Mouse (Mus musculus): ENCODE data around the gene Tmem87a.
A peak's percentile ranks its signal among the peaks of the same experiment; 100 is the strongest.

The Tmem87a gene

DNA sequence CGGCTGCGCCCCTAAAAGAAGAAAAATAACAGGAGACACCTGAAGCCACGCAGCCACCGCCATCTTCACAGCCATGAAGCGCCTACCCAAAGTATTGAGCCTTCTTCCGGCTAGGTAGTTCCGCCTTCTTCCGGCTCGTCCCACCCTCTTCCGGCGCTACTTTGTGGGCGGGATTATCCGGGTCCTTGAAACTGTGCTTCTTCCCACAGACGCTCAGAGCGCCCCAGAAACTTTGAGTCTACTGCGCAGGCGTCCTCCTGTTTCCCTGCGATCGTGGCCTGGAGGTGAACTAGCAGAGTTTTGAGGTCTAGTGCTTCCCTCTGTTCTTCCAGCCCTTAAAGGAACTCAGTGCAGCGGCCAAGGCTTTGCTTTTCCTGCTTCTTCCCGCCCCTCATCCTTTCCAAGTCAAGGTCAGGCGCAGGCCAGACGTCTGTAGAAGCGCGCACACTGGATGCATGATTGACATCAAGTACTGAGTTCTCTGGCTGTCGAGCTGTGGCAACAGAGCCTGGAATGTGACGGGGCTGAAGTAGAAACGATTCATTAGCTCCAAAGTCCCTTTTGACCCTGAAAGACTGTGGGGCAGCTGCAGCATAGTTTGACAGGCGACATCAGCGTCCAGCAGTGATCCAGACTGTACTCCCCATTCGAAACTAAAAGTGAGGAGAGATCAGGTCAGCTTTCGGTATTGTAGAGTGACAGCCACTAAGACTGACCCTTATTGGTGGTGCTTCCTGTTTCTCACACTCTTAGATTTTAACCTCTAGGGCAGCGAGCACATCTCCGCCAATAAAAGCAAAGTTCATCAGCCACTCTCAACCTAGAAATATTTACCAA is at the start of gene Tmem87a:
Gene Tmem87a (minus strand): TSS at position 128 of the 837 bp plus-strand sequence.
- peak; percentile 90 for DNase-seq

DNA sequence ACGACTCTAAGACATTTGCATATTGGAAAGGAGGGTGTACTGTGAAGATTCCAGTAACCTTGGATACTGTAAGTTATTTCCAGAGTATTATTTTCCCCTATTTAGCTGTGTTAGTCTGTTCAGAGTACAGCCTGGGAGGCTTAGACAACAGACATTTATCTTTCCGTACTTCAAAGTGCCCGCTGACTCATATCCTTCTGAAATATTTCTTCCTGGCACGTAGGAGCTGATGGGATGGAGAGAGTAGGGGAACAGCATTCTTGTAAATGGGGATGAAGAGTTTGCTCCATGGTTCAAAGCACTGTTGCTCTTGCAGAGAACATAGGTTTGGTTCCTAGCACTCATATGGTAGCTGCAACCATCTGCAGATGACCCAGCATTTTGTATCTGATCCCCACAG is 48.7 kb upstream of the Tmem87a start:
- DNase-seq = no peak

DNA sequence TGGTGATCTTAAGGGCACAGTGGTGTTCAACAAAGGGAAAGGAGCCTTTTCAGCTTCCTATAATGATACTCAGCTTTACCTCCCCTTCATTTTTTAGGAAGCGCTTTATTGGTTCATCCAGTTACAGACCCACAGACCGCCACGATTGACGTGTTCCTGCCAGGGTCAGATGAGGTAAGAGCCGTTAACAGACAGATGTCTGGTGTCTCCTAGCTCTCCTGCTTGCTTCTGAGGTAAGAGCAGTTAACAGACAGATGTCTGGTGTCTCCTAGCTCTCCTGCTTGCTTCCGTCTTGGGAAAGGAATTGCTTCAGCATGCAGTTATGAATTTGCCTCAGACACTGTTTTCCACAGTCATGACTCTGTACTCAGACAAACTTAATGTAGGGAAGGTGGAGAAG is 46.8 kb upstream of the Tmem87a start:
- DNase-seq = no peak

DNA sequence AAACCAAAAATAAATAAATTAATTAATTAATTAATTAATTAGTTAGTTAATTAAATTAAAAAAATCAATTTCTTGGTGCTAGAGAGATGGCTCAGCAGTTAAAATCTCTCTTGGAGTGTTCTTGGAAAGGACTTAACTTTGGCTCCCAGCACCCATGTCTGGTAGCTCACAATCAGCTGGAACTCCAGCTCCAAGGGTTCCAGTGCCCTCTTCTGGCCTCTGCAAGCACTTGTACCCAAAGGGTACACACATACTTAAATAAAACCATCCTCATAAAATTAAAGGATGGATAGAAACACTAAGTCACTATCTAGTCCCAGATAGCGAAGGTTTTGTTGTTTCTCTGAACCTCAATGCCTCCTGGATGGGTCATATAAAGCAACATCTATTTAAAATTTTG is 43.4 kb upstream of the Tmem87a start:
- DNase-seq = no peak

DNA sequence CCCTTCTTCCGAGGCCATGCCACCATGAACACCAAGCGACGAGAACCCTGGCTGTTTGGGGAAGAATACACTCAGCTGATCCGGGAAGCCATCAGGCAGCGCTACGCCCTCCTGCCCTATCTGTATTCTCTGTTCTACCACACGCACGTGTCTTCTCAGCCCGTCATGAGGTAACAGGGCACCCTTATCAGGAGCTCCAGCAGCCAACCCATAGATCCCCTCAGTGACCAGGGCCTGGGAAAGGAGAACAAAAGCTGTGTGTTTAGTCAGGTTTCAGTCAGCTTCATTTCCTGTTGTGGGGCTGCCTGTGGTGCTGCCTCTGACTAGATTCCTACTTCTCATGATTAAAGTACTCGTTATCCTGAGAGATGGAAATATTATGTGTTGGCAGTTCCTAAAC is 42.5 kb upstream of the Tmem87a start:
- DNase-seq = no peak

DNA sequence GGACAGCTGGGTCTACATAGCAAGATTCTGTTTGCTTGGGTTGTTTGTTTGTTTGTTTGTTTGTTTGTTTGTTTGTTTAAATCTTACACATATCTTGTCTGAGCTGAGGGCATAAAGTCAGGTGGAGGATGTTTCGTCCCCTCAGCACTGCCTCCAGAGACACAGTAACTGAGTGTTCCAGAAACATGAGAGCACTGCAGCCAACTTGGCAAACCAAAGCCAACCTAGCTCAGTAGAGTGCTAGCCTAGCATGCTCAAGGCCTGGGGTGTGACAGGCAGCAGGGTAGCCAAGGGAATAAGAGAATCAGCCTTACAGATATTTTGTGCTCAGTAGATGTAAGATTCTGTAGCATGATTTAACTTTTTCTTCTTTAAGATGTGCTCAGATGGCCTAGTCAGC is 40.6 kb upstream of the Tmem87a start:
- no peak for DNase-seq

DNA sequence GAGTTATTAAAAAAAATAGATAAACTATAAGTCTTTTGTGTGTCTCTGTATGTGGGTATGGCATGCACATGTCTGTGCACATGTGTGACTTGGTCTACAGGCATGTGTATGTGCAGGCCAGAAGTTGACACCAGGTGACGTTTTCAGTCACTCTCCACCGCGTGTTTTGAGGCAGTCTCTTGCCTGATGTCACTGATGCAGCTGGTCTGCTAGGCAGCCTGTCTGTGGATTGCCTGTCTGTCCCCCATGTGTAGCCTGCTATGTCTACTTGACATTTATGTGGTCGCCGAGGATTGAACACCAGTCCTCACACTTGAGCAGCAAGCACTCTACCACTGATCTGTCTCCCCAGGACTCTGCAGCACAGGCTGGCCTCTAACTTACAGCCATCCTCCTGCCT is 20.5 kb upstream of the Tmem87a start:
- no peak for DNase-seq

DNA sequence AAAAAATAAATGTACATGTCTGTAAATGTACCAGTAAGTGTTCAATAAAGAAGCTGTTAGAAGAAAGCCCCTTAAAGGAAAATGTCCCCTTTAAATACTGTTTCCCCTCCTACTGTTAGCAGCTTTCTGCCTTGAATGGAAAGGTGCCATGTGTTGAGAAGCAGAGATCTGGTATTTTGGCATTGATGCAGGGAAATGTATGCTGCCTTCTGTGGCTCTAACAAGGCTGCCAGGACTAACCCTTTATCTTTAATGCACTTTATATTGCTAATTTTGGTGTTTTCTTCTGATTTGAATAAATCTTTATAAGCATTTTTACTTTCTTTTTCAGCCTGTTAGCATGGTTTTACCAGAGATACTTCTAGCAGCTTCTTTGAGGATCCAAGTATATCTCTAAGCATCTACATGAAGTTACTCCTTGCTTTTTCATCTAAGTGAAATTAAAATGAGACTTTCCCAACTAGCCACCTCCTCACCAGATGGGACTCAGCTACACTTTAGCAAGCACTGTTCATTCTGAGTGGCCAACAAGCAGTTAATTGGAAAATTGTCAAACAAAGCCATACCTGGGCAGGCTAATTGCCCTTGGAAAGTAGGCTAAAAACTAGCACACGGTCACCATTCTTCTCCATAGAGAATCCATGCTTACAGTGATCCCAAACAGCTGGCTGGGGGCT is 11.0 kb upstream of the Tmem87a start:
- no peak for DNase-seq

DNA sequence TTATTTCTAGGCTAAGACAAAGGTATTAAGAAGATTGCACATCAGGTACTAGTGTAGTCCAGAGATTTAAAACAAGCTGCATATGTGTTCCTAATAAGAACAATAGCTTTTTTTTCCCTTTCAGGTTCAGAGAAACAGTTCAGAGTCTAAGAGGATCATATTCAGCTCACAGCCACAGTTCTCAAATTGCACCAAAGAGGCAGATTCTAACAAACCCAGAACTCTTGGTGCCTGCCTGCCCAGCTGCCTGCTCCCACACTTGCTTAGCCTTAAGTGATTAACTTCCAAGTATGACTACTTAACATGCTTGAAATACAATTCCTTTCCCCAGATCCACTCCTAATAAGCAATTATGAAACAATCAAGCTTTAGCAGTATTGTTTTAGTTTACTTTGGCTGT is 10.2 kb upstream of the Tmem87a start:
- no peak for DNase-seq

DNA sequence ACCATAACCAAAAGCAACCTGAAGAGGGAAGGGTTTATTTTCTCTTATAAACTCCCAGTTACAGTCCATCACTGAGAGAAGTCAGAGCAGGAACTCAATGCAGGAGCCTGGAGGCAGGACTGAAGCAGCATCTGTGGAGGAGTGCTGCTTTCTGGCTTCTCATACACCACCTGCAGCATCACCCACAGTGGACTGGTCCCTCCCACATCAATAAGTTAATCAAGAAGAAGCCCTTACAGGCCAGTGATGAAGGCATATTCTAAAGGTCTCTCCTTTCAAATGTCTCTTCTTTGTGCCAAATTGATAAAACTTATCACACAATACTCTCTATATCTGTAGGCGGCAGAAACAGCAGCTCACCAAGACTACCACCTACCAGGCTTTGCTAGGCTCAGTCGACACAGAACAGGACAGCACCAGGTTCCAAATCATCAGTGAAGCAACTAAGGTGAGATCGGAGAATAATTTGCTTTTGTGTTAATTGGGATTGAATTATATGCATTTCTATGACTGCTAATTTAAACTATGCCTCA is 7.2 kb upstream of the Tmem87a start:
- DNase-seq = no peak

DNA sequence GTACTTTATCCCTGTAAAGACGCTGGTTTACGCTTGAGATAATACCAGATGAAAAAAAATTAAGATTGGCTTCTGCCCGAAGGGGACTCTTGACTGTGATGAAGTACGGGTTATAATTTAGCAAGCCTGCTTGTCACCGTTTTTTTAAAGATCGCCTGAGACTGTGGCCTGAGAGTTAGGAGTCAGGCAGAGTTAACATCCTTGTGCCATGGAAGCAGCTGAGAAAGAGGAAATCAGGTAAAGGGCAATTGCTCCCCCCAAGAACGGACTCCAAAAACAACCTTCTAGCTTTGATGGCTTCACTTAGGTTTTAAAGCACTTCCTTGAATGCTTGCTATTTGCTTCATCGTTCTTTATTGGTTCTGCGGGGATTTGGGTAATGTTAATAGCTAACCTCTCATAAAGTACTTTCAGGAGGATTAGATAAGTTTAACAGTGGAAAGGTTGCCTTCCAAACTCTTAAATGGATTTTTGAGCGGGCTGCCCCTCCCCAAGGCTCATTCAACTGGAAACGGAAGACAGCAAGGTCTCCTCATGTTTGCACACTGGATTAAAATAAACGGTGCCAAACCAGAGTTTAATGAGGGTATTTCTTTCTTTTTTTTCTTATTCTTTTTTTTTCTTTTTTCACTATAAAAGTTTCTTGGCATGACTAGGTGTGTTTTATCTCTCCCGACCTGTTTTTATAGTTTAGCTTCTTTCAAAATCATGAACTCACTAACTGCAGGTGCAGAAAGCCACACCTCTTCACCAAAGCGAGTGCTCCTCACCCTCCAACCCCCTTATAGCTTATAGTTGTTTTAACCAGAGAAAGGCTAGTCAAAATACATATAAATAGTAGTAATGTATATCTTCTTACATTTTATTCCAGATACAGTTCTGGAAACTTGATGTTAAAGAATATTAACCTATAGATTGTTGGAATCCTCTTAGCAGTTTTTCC is 1.2 kb upstream of the Tmem87a start:
- no peak for DNase-seq

DNA sequence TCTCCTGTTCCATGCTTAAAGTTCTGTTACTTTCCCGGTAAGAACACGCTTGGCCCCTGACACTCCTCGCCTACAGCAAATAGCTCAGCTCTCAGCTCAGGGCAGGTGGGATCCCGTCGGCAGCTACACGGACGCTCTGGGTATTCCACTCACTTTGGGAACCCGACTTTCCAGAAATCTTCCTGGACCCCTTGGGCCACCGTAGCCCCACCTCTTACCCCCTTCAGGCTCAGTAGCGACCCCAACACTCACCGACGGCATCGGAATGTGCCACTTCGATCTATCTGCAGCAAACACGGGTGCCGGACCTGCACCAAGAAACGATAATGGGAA is 294 bp downstream of the Tmem87a start, which contains the start of gene Ganc:
Gene Ganc (plus strand): TSS at position 244 of the 333 bp plus-strand sequence.
- DNase-seq = peak; percentile 59

DNA sequence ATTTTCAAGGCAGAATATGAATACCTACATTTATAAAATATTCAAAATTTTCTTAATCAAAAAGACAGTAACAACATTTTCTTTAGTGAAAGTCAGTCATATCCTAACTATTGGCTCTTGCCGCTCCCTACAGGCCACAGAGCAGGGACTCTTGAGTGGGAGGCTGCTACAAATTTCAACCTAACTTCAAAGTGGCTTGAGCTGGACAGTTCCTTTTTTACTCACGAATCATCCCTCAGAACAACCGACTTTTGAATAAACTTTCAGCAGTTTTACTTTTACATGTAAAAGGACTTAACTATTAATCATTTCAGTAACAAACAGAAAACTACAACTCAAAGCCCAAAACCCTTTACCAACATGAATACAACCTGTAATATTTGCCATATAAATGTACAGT is 1.1 kb downstream of the Tmem87a start:
- no peak for DNase-seq

DNA sequence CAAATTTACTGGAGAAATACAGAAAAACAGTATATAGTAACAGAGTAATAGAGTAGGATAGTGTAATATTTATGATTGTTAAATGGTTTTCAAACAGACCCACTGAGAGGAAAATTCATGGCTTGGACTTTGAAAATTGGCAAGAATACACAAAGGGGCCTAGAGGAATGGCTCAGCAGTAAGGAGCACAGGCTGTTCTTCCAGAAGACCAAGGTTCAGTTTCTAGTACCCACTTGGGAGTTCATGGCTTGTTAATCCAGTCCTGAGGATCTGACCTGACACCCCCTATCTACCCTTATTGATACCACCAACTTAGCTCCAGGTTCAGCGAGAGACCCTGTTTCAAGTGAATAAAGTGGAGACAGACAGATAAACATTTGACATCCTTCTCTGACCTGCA is 6.0 kb downstream of the Tmem87a start:
- DNase-seq = no peak

DNA sequence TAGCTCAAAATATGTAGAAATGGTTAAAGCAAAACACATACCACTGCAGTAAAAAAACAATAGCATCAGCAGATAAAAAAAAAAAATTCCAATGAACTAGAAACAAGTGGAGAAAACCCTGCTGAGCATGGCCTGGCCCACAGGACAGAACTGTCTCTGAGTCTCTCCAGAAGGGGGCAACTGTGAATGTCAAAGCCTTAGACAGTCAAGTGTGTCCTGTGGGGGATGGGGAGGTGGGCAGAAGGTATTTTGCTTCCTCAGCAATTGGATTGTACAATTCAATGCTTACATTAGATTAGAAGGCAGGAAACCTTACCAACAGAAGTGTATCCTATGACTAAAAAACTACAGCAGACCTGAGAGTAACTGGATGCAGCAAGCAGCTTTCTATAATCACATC is 11.5 kb downstream of the Tmem87a start:
- no peak for DNase-seq

DNA sequence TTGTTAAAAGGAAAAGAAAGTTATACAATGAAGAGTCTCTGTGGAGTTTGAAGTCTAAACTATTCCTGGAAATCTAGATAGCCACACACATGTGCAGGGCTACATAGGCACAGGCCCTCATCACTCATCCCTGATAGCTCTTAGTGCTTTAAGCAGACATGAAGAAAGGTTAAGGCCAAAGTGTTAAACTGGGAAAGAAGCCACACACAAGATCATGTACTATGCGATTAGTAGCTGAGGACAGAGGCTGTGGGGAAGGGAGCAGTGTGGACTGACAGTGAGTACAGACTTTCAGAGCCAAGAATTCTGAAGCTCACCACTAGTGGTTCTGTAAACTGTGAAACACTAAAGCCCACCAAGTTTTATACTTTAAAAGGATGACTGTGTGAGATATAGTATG is 13.0 kb downstream of the Tmem87a start:
- no peak for DNase-seq

DNA sequence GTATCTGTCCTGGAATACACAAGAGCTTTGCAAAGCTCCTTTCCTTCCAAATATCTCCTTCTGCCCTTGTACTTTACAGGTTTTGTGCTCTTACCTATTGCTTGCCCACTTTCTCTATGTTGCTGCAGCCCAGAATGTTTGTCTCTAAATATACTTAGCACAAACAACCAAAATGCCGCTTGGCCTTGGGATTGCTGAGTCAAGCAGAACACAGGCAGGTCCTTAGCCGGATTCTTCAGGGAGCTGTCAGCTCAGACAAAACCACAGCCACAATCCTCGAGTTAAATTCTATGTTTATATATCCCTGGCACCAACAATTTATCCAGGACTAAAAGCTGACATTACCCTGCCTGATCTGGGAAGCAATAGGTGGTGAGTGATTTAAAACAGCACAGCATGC is 14.5 kb downstream of the Tmem87a start:
- no peak for DNase-seq

DNA sequence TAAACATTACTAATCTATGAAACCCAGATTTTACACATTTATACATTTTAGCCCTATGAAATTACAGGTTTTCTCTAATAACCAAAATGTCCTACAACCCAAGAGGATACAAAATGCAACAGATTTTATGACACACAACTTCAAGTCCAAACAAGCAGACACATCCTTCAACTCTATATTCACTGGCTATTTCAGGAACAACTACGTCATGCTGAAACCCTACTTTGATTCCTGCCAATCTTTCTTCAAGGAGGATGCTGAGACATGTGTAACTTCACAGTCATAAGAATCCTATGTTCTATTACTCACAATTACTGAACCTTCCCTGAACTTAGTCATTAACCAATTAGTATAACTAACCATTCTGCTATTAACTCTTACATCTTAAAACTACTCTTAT is 16.6 kb downstream of the Tmem87a start:
- DNase-seq = no peak

DNA sequence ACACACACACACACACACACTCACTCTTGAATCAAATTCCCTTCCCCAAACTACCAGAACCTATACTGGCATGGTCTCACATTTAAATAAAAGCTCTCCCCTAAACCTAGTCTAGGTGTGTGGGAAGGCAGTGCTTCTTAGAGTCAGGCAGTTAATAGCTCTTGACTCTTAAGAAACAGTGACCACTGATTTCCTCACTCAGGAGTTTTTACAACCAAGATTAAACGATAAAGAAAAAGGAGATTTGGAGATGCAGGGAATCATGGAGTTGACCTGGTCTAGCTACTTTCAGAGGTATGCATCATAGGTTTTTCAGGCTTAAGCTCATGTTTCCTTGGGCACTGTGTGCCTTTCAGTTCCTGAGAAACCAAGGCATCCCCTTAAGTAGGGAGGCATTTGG is 17.6 kb downstream of the Tmem87a start:
- DNase-seq = no peak

DNA sequence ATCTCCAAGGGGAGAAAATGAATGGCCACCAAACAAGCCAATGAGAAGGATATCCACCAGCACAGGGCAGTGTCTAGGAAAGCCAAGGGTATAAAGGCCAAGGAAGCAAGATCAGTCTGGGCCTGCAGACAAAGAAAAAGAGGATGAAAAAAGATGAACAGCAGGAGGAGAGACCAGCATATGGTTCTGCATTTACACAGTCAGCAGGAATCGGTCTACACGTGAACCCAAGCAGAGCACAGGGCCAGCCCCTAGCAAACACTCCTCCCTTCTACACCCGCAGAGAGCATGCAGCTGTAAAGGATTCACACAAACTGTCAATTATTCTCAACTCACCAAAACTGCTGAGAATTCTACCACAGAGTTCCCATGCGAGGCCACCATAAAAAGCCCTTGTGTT is 30.1 kb downstream of the Tmem87a start:
- no peak for DNase-seq

DNA sequence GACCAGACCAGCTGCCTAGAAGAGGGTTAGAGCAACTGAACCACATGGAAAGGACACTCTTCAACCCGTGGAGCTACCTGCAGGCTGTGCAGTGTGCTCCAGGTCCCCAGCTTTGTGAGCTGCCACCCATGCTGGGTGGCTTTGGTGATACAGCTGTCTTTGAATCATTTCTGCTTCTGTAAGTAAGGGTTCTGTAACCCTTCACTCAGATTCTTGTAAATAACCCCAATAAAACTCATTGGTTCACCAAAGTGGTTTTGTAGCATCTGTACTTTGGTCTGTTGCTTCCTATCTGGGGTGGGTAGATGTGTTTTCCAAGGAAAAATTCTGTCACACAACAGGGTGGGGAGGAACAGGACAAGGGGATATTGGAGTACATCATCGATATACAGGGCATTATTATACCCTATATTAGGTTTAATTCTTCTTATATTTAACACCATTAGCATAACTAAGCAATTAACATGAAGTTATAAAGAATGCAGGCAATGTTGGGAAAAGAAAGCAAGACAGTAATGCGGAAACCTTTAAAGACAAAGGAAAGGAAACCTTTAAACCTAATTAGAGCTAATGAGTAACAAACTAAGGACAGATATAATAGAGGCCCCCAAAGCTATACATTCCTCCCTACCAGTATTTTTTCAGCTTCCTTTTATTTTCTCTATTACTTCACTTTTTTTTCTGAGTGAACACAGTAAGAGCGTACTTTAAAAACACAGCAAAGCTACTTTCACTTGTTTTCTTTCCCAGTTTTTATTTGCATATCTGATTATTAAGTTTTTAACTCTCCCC is 36.3 kb downstream of the Tmem87a start:
- no peak for DNase-seq

DNA sequence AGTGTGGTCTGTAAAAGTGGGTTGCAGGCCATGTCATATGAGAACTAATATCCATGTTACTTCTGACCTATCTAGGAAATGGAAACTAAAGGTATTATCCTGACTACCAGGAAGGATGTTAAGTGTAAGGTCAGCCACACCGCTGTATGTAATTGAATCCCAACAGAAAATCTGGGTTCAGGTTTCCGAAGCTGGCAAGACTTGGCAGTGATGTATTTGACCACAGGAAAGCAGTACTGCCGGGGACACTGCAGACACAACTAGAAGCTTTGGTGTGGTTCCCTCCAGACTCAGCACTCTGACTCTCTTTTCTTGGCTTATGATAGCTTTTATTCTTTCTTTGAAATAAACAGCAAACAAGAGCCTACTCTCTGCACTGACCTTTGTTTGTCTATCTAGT is 37.4 kb downstream of the Tmem87a start:
- DNase-seq = no peak
